Mouse (Mus musculus): ENCODE measurements around the gene Herpud2. TPM values are rescaled to one million over a fixed set of nuclear protein-coding genes. Genes with fewer than 3 reads are reported as not detected.

Gene Herpud2
- polyA plus RNA-seq, 1 experiment from 2014 or later: 40.7 TPM

- H3K4me3 ChIP-seq (replicated peaks; ENCODE audit: low read depth, low read length): no peak within 1 kb of the TSS
- no peaks in the 10 kb centered on the region for H3K9me3 ChIP-seq (ENCODE audit: control insufficient read depth, low read length)
- ATAC-seq (ENCODE audit: low FRiP score, low TSS enrichment) (no peak), DNase-seq (no peak)
- no peaks in the 10 kb centered on the region for H3K4me1 ChIP-seq (ENCODE audit: control insufficient read depth, insufficient read depth, low read length)
- H3K36me3 ChIP-seq (ENCODE audit: control insufficient read depth, insufficient read depth, low read length): no peaks in the 10 kb centered on the region
- H3K9ac ChIP-seq (replicated peaks; ENCODE audit: low read length): no peak within 1 kb of the TSS
- H3K27me3 ChIP-seq (ENCODE audit: control insufficient read depth, insufficient read depth, low read length): no peaks in the 10 kb centered on the region
- 85% methylated on average over 2 of the region's 2 CpGs for WGBS
- H3K27ac ChIP-seq (replicated peaks; ENCODE audit: low read depth, low read length): no peak within 1 kb of the TSS
- no peak within 1 kb of the TSS for H3K4me2 ChIP-seq (ENCODE audit: low read length)
Observed at GRCm38 (mm10) chr9:25089122-25089521, 62.5 kb downstream of the Herpud2 start, which contains the start of gene Gm10181. Gene Gm10181, plus strand, starts transcription at chr9:25089422.

- no peak overlapping the region for H3K9ac ChIP-seq (replicated peaks; ENCODE audit: low read length)
- no peak overlapping the region for H3K27ac ChIP-seq (replicated peaks; ENCODE audit: low read depth, low read length)
- no peaks in the 10 kb centered on the region for H3K9me3 ChIP-seq (ENCODE audit: control insufficient read depth, low read length)
- H3K4me1 ChIP-seq (ENCODE audit: control insufficient read depth, insufficient read depth, low read length): no peaks in the 10 kb centered on the region
- H3K4me3 ChIP-seq (replicated peaks; ENCODE audit: low read depth, low read length): no peak overlapping the region
- no peak for ATAC-seq (ENCODE audit: low FRiP score, low TSS enrichment)
- H3K27me3 ChIP-seq (ENCODE audit: control insufficient read depth, insufficient read depth, low read length): no peaks in the 10 kb centered on the region
- H3K4me2 ChIP-seq (ENCODE audit: low read length): no peak overlapping the region
- H3K36me3 ChIP-seq (ENCODE audit: control insufficient read depth, insufficient read depth, low read length): no peaks in the 10 kb centered on the region
- 97% methylated on average over 1 of the region's 1 CpGs for WGBS
- no peak for DNase-seq
Observed at GRCm38 (mm10) chr9:25076505-25076904, 75.1 kb downstream of the Herpud2 start.

- DNase-seq (no peak), ATAC-seq (ENCODE audit: low FRiP score, low TSS enrichment) (no peak)
- H3K36me3 ChIP-seq (ENCODE audit: control insufficient read depth, insufficient read depth, low read length): no peaks in the 10 kb centered on the region
- no peak overlapping the region for H3K9ac ChIP-seq (replicated peaks; ENCODE audit: low read length)
- WGBS: 73% methylated on average over 3 of the region's 3 CpGs
- no peaks in the 10 kb centered on the region for H3K27me3 ChIP-seq (ENCODE audit: control insufficient read depth, insufficient read depth, low read length)
- H3K4me2 ChIP-seq (ENCODE audit: low read length): no peak overlapping the region
- H3K27ac ChIP-seq (replicated peaks; ENCODE audit: low read depth, low read length): no peak overlapping the region
- H3K4me1 ChIP-seq (ENCODE audit: control insufficient read depth, insufficient read depth, low read length): no peaks in the 10 kb centered on the region
- H3K4me3 ChIP-seq (replicated peaks; ENCODE audit: low read depth, low read length): no peak overlapping the region
- no peaks in the 10 kb centered on the region for H3K9me3 ChIP-seq (ENCODE audit: control insufficient read depth, low read length)
Observed at GRCm38 (mm10) chr9:25075977-25076376, 75.6 kb downstream of the Herpud2 start.

GRCm38 (mm10) chr9:25072666-25073065 lies 79.0 kb downstream of the Herpud2 start:
- 91% methylated on average over 1 of the region's 1 CpGs for WGBS
- no peaks in the 10 kb centered on the region for H3K27me3 ChIP-seq (ENCODE audit: control insufficient read depth, insufficient read depth, low read length)
- no peaks in the 10 kb centered on the region for H3K4me1 ChIP-seq (ENCODE audit: control insufficient read depth, insufficient read depth, low read length)
- DNase-seq: no peak
- H3K4me3 ChIP-seq (replicated peaks; ENCODE audit: low read depth, low read length): no peak overlapping the region
- H3K4me2 ChIP-seq (ENCODE audit: low read length): no peak overlapping the region
- no peak for ATAC-seq (ENCODE audit: low FRiP score, low TSS enrichment)
- H3K36me3 ChIP-seq (ENCODE audit: control insufficient read depth, insufficient read depth, low read length): no peaks in the 10 kb centered on the region
- no peak overlapping the region for H3K27ac ChIP-seq (replicated peaks; ENCODE audit: low read depth, low read length)
- no peak overlapping the region for H3K9ac ChIP-seq (replicated peaks; ENCODE audit: low read length)
- no peaks in the 10 kb centered on the region for H3K9me3 ChIP-seq (ENCODE audit: control insufficient read depth, low read length)

GRCm38 (mm10) chr9:25058726-25059125 lies 92.9 kb downstream of the Herpud2 start:
- no peaks in the 10 kb centered on the region for H3K4me1 ChIP-seq (ENCODE audit: control insufficient read depth, insufficient read depth, low read length)
- no peaks in the 10 kb centered on the region for H3K27me3 ChIP-seq (ENCODE audit: control insufficient read depth, insufficient read depth, low read length)
- WGBS: 60% methylated on average over 2 of the region's 3 CpGs
- H3K36me3 ChIP-seq (ENCODE audit: control insufficient read depth, insufficient read depth, low read length): no peaks in the 10 kb centered on the region
- no peak overlapping the region for H3K4me3 ChIP-seq (replicated peaks; ENCODE audit: low read depth, low read length)
- ATAC-seq (ENCODE audit: low FRiP score, low TSS enrichment): no peak
- DNase-seq: no peak
- no peak overlapping the region for H3K9ac ChIP-seq (replicated peaks; ENCODE audit: low read length)
- H3K9me3 ChIP-seq (ENCODE audit: control insufficient read depth, low read length): no peaks in the 10 kb centered on the region
- H3K4me2 ChIP-seq (ENCODE audit: low read length): no peak overlapping the region
- H3K27ac ChIP-seq (replicated peaks; ENCODE audit: low read depth, low read length): no peak overlapping the region

Other genes with a start within 250 kb of the Herpud2 start
- not detected in 2 replicates for gene Gm10181, start 62.4 kb downstream of the Herpud2 start, polyA plus RNA-seq (2014; fragmentation: Nextera tagmentation; extraction: Ambion mirVana)
- 247 and 267 TPM in 2 replicates for gene Sept7, start 100.6 kb upstream of the Herpud2 start, polyA plus RNA-seq (2014; fragmentation: Nextera tagmentation; extraction: Ambion mirVana)

All from midbrain, embryonic 14.5 days (tissue).